Mouse (Mus musculus): ENCODE data around the gene Gclc. TPM values are rescaled to one million over a fixed set of nuclear protein-coding genes. Genes with fewer than 3 reads are reported as not detected.

Gclc gene
- polyA plus RNA-seq (2015; fragmentation: Nextera tagmentation; extraction: Ambion mirVana) = 8.8 and 11.3 TPM in 2 replicates

- H3K36me3 ChIP-seq = no peaks in the 10 kb centered on the region
- peak; percentile 80 for ATAC-seq (ENCODE audit: insufficient number of reproducible peaks, low FRiP score, low TSS enrichment, low read depth)
- H3K9ac ChIP-seq = peak within 1 kb of the TSS; percentile 60
- H3K4me1 ChIP-seq = peaks cover 22% of the 10 kb centered on the region
- no peaks in the 10 kb centered on the region for H3K27me3 ChIP-seq
- WGBS = 7% methylated on average over 53 of the region's 54 CpGs
- H3K4me3 ChIP-seq = peak within 1 kb of the TSS; percentile 83
- H3K4me2 ChIP-seq = peak within 1 kb of the TSS; percentile 92
- peak within 1 kb of the TSS; percentile 82 for H3K27ac ChIP-seq
- H3K9me3 ChIP-seq = no peaks in the 10 kb centered on the region
Observed at GRCm38 (mm10) chr9:77753853-77754727, at the start of gene Gclc. Gene Gclc, plus strand, starts transcription at chr9:77754535.

GRCm38 (mm10) chr9:77706515-77706914 is 47.8 kb upstream of the Gclc start:
- WGBS = 83% methylated on average over 6 of the region's 6 CpGs
- H3K4me3 ChIP-seq = no peak overlapping the region
- H3K4me2 ChIP-seq = no peak overlapping the region
- no peaks in the 10 kb centered on the region for H3K4me1 ChIP-seq
- ATAC-seq (ENCODE audit: insufficient number of reproducible peaks, low FRiP score, low TSS enrichment, low read depth) = no peak
- H3K36me3 ChIP-seq = no peaks in the 10 kb centered on the region
- no peaks in the 10 kb centered on the region for H3K27me3 ChIP-seq
- H3K9me3 ChIP-seq = no peaks in the 10 kb centered on the region
- H3K9ac ChIP-seq = no peak overlapping the region
- H3K27ac ChIP-seq = no peak overlapping the region

- H3K4me3 ChIP-seq = no peak overlapping the region
- no peak overlapping the region for H3K9ac ChIP-seq
- WGBS = 76% methylated on average over 9 of the region's 9 CpGs
- H3K36me3 ChIP-seq = no peaks in the 10 kb centered on the region
- H3K4me2 ChIP-seq = no peak overlapping the region
- no peaks in the 10 kb centered on the region for H3K27me3 ChIP-seq
- no peak overlapping the region for H3K27ac ChIP-seq
- H3K9me3 ChIP-seq = no peaks in the 10 kb centered on the region
- ATAC-seq (ENCODE audit: insufficient number of reproducible peaks, low FRiP score, low TSS enrichment, low read depth) = no peak
- H3K4me1 ChIP-seq = no peaks in the 10 kb centered on the region
Observed at GRCm38 (mm10) chr9:77707433-77708139, 46.7 kb upstream of the Gclc start.

- no peaks in the 10 kb centered on the region for H3K36me3 ChIP-seq
- no peak overlapping the region for H3K4me3 ChIP-seq
- no peaks in the 10 kb centered on the region for H3K9me3 ChIP-seq
- H3K4me1 ChIP-seq = no peaks in the 10 kb centered on the region
- H3K4me2 ChIP-seq = no peak overlapping the region
- H3K27me3 ChIP-seq = no peaks in the 10 kb centered on the region
- no peak for ATAC-seq (ENCODE audit: insufficient number of reproducible peaks, low FRiP score, low TSS enrichment, low read depth)
- H3K27ac ChIP-seq = no peak overlapping the region
- 82% methylated on average over 5 of the region's 5 CpGs for WGBS
- no peak overlapping the region for H3K9ac ChIP-seq
Observed at GRCm38 (mm10) chr9:77708950-77709349, 45.4 kb upstream of the Gclc start.

- H3K9me3 ChIP-seq = no peaks in the 10 kb centered on the region
- no peak overlapping the region for H3K4me2 ChIP-seq
- H3K4me3 ChIP-seq = no peak overlapping the region
- no peaks in the 10 kb centered on the region for H3K27me3 ChIP-seq
- no peak for ATAC-seq (ENCODE audit: insufficient number of reproducible peaks, low FRiP score, low TSS enrichment, low read depth)
- WGBS = 71% methylated on average over 5 of the region's 5 CpGs
- H3K36me3 ChIP-seq = no peaks in the 10 kb centered on the region
- H3K27ac ChIP-seq = no peak overlapping the region
- no peaks in the 10 kb centered on the region for H3K4me1 ChIP-seq
- no peak overlapping the region for H3K9ac ChIP-seq
Observed at GRCm38 (mm10) chr9:77711021-77711569, 43.2 kb upstream of the Gclc start.

- Histone ChIP-seq H3K4me2 (no peak overlapping the region), H3K9ac (no peak overlapping the region), H3K9me3 (no peaks in the 10 kb centered on the region), H3K36me3 (no peaks in the 10 kb centered on the region), H3K27me3 (no peaks in the 10 kb centered on the region), H3K4me3 (no peak overlapping the region), H3K4me1 (no peaks in the 10 kb centered on the region), H3K27ac (no peak overlapping the region)
- no peak for ATAC-seq (ENCODE audit: insufficient number of reproducible peaks, low FRiP score, low TSS enrichment, low read depth)
- 49% methylated on average over 3 of the region's 3 CpGs for WGBS
Observed at GRCm38 (mm10) chr9:77712816-77713215, 41.5 kb upstream of the Gclc start.

GRCm38 (mm10) chr9:77713301-77713700 is 41.0 kb upstream of the Gclc start:
- H3K4me3 ChIP-seq = no peak overlapping the region
- no peaks in the 10 kb centered on the region for H3K9me3 ChIP-seq
- no peak overlapping the region for H3K9ac ChIP-seq
- 79% methylated on average over 5 of the region's 5 CpGs for WGBS
- H3K4me2 ChIP-seq = no peak overlapping the region
- H3K27ac ChIP-seq = no peak overlapping the region
- H3K4me1 ChIP-seq = no peaks in the 10 kb centered on the region
- H3K27me3 ChIP-seq = no peaks in the 10 kb centered on the region
- no peaks in the 10 kb centered on the region for H3K36me3 ChIP-seq
- no peak for ATAC-seq (ENCODE audit: insufficient number of reproducible peaks, low FRiP score, low TSS enrichment, low read depth)

GRCm38 (mm10) chr9:77715262-77715661 is 39.1 kb upstream of the Gclc start:
- no peak overlapping the region for H3K4me2 ChIP-seq
- no peaks in the 10 kb centered on the region for H3K27me3 ChIP-seq
- ATAC-seq (ENCODE audit: insufficient number of reproducible peaks, low FRiP score, low TSS enrichment, low read depth) = no peak
- H3K9ac ChIP-seq = no peak overlapping the region
- no peaks in the 10 kb centered on the region for H3K36me3 ChIP-seq
- H3K4me3 ChIP-seq = no peak overlapping the region
- no peaks in the 10 kb centered on the region for H3K9me3 ChIP-seq
- H3K4me1 ChIP-seq = no peaks in the 10 kb centered on the region
- 92% methylated on average over 2 of the region's 2 CpGs for whole genome bisulfite sequencing
- no peak overlapping the region for H3K27ac ChIP-seq

- Histone ChIP-seq H3K9me3 (no peaks in the 10 kb centered on the region), H3K27me3 (no peaks in the 10 kb centered on the region), H3K4me1 (no peaks in the 10 kb centered on the region), H3K4me2 (no peak overlapping the region), H3K4me3 (no peak overlapping the region), H3K27ac (no peak overlapping the region), H3K36me3 (no peaks in the 10 kb centered on the region), H3K9ac (no peak overlapping the region)
- whole genome bisulfite sequencing = 97% methylated on average over 1 of the region's 1 CpGs
- ATAC-seq (ENCODE audit: insufficient number of reproducible peaks, low FRiP score, low TSS enrichment, low read depth) = no peak
Observed at GRCm38 (mm10) chr9:77716009-77716408, 38.3 kb upstream of the Gclc start.

- no peaks in the 10 kb centered on the region for H3K27me3 ChIP-seq
- no peak overlapping the region for H3K4me3 ChIP-seq
- no peaks in the 10 kb centered on the region for H3K36me3 ChIP-seq
- no peaks in the 10 kb centered on the region for H3K4me1 ChIP-seq
- no peak overlapping the region for H3K27ac ChIP-seq
- H3K9me3 ChIP-seq = no peaks in the 10 kb centered on the region
- WGBS = 53% methylated on average over 5 of the region's 5 CpGs
- no peak overlapping the region for H3K4me2 ChIP-seq
- no peak for ATAC-seq (ENCODE audit: insufficient number of reproducible peaks, low FRiP score, low TSS enrichment, low read depth)
- no peak overlapping the region for H3K9ac ChIP-seq
Observed at GRCm38 (mm10) chr9:77717831-77718435, 36.4 kb upstream of the Gclc start.

GRCm38 (mm10) chr9:77718816-77719411 is 35.4 kb upstream of the Gclc start:
- Histone ChIP-seq H3K36me3 (no peaks in the 10 kb centered on the region), H3K27ac (no peak overlapping the region), H3K4me1 (no peaks in the 10 kb centered on the region), H3K9me3 (no peaks in the 10 kb centered on the region), H3K4me2 (no peak overlapping the region), H3K9ac (no peak overlapping the region), H3K4me3 (no peak overlapping the region), H3K27me3 (no peaks in the 10 kb centered on the region)
- no peak for ATAC-seq (ENCODE audit: insufficient number of reproducible peaks, low FRiP score, low TSS enrichment, low read depth)
- WGBS = 72% methylated on average over 8 of the region's 8 CpGs
